Mouse (Mus musculus): ENCODE data around the gene Myadml2.
A peak's percentile ranks its signal among the peaks of the same experiment; 100 is the strongest.

GRCm38 (mm10) chr11:120683536-120683935 is 35.6 kb upstream of the Myadml2 start:
- no peak for TF ChIP-seq CTCF (IDR thresholded peaks at IDR 0.05; ENCODE audit: control insufficient read depth, insufficient read depth, insufficient read length)
- peak; percentile 21 for TF ChIP-seq MAX (IDR thresholded peaks at IDR 0.05)
